Mouse (Mus musculus): ENCODE data around the gene Trim47.

The Trim47 gene

GRCm38 (mm10) chr11:116087194-116088130 is 39.5 kb downstream of the Trim47 start:
- WGBS: 3% methylated on average over 31 of the region's 31 CpGs

GRCm38 (mm10) chr11:116086258-116087193 is 40.5 kb downstream of the Trim47 start, which contains the start of gene Wbp2:
Gene Wbp2, minus strand, starts transcription at chr11:116086995.
- 2% methylated on average over 40 of the region's 43 CpGs for WGBS

GRCm38 (mm10) chr11:116084166-116084565 is 42.8 kb downstream of the Trim47 start:
- 85% methylated on average over 6 of the region's 6 CpGs for WGBS

GRCm38 (mm10) chr11:116083096-116083672 is 43.8 kb downstream of the Trim47 start:
- whole genome bisulfite sequencing: 75% methylated on average over 14 of the region's 14 CpGs

GRCm38 (mm10) chr11:116081081-116081480 is 45.9 kb downstream of the Trim47 start:
- WGBS: 66% methylated on average over 6 of the region's 6 CpGs

- 49% methylated on average over 10 of the region's 10 CpGs for WGBS
These were observed 47.5 kb downstream of the Trim47 start for GRCm38 (mm10) chr11:116079511-116079910.

- 62% methylated on average over 10 of the region's 10 CpGs for WGBS
These were observed 48.2 kb downstream of the Trim47 start for GRCm38 (mm10) chr11:116078676-116079320.

GRCm38 (mm10) chr11:116078221-116078620 is 48.8 kb downstream of the Trim47 start:
- 17% methylated on average over 16 of the region's 16 CpGs for WGBS

GRCm38 (mm10) chr11:116077446-116078204 is 49.4 kb downstream of the Trim47 start, which contains the start of gene Unc13d:
Gene Unc13d, minus strand, starts transcription at chr11:116077961.
- WGBS: 62% methylated on average over 22 of the region's 22 CpGs

- 86% methylated on average over 7 of the region's 7 CpGs for WGBS
These were observed 50.2 kb downstream of the Trim47 start for GRCm38 (mm10) chr11:116076836-116077235.

- WGBS: 77% methylated on average over 7 of the region's 7 CpGs
These were observed 50.8 kb downstream of the Trim47 start for GRCm38 (mm10) chr11:116076266-116076540.

GRCm38 (mm10) chr11:116075539-116076265 is 51.3 kb downstream of the Trim47 start:
- 76% methylated on average over 20 of the region's 20 CpGs for WGBS

- 72% methylated on average over 7 of the region's 7 CpGs for WGBS
These were observed 52.5 kb downstream of the Trim47 start for GRCm38 (mm10) chr11:116074436-116074991.

- WGBS: 90% methylated on average over 3 of the region's 3 CpGs
These were observed 54.4 kb downstream of the Trim47 start for GRCm38 (mm10) chr11:116072608-116073007.

- WGBS: 57% methylated on average over 5 of the region's 5 CpGs
These were observed 55.5 kb downstream of the Trim47 start for GRCm38 (mm10) chr11:116071510-116071909.

- 87% methylated on average over 12 of the region's 12 CpGs for WGBS
These were observed 61.7 kb downstream of the Trim47 start for GRCm38 (mm10) chr11:116065345-116065744.

- WGBS: 81% methylated on average over 23 of the region's 23 CpGs
These were observed 62.7 kb downstream of the Trim47 start for GRCm38 (mm10) chr11:116064187-116064867.

- WGBS: 39% methylated on average over 13 of the region's 13 CpGs
These were observed 63.4 kb downstream of the Trim47 start for GRCm38 (mm10) chr11:116063562-116063961.

- 48% methylated on average over 8 of the region's 8 CpGs for WGBS
These were observed 64.5 kb downstream of the Trim47 start for GRCm38 (mm10) chr11:116062521-116062920.
